Mouse (Mus musculus) induced T-regulatory cell, adult 2 months (primary cell): ENCODE results near the gene Gm27029.
"Not testable (repeated sequence)": the region's sequence is repeated elsewhere in the genome, so short reads cannot be mapped to it uniquely, and the experiment has no call there.

ENCODE experiments used
- DNase-seq: peaks from one replicate; pipeline ENCODE4 v3.0.0-alpha.2; 2012; ENCODE audit warnings: low read depth

Gene Gm27029

DNA sequence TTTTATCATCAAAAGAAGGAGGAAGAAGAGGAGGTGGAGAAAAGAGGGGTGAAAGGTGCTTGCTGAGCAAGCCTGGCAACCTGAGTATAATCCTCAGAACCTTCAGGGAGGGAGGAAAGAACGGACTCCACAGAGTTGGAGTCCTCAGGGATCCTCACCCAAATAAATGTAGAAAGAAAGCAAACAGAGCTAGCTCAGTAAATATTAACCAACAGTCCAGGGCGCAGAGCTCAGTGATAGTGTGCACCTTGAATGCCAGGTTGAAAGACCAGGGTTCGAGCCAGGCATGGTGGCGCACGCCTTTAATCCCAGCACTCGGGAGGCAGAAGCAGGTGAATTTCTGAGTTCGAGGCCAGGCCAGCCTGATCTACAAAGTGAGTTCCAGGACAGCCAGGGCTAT lies 31.0 kb upstream of the Gm27029 start:
- no peak for DNase-seq

DNA sequence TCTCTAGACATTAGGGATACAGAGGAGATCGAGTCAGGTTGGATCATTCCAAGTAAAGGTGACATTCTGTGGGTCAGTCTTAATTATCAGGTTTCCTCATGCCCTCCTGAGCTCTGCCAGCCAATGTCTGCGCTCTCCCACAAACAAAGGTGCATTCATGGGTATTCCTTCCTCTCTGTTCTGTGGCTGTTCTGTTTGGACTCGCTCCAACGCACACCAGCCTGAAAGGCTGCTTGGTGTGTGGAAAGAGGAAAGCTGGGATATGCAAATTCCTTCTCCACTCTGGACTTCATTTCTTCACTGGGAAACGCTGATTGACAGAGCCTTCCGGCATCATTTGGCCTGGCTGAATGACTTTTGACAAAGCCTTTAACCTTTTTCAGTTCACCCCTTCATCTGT lies 30.1 kb upstream of the Gm27029 start:
- no peak for DNase-seq

DNA sequence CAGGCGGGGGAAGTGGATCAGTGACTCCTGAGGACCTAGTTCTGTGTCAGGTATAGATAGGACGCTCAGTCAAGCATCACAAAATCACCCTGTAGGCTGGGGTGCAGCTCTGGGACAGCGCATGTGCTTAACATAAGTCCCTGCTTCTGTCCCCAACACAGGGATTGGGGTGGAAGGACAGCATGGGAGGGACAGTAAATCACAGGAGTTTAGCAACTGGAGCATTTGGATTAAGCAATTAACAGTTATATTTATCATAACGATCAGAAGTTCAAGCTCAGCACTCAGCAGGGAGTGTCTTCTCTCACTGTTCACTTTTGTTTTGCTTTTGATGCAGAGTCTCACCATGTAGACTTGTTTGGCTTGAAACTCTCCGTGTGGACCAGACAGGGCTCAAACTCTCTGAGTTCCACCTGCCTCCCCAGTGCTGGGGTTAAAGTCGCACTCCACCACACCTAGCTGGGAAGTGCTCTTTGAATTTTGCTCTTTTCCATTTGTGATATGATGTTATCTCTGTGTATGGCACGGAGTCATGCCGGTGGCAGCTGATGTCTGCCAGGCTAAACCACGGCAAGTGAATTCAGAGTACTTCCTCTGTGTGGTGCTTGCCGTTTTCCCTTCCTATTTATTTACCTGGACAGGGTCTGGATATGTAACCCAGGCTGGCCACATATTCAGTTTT lies 27.6 kb upstream of the Gm27029 start:
- DNase-seq, result no peak

GRCm38 (mm10) chr11:101451536-101451935 lies 26.9 kb upstream of the Gm27029 start:
- DNase-seq, result no peak

GRCm38 (mm10) chr11:101450394-101450793 lies 25.8 kb upstream of the Gm27029 start:
- peak; percentile 65 for DNase-seq

DNA sequence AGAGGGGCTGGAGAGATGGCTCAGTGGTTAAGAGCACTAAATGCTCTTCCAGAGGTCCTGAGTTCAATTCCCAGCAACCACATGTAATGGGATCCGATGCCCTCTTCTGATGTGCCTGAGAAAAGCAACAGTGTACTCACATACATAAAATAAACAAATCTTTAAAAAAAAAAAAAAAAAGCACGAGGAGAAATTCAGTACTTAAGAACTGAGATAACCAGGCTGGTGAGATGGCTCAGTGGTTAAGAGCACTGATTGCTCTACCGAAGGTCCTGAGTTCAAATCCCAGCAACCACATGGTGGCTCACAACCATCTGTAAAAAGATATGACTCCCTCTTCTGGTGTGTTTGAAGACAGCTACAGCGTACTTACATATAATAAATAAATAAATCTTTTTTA lies 25.0 kb upstream of the Gm27029 start:
- DNase-seq, result not testable (repeated sequence)

- peak; percentile 50 for DNase-seq
Measured at GRCm38 (mm10) chr11:101448899-101449298, 24.3 kb upstream of the Gm27029 start.

- peak; percentile 95 for DNase-seq
Measured at GRCm38 (mm10) chr11:101448274-101448746, 23.7 kb upstream of the Gm27029 start, which contains the start of gene Ifi35. Ifi35 (plus strand) TSS chr11:101448407.

GRCm38 (mm10) chr11:101447786-101448185 lies 23.2 kb upstream of the Gm27029 start:
- DNase-seq, result no peak

DNA sequence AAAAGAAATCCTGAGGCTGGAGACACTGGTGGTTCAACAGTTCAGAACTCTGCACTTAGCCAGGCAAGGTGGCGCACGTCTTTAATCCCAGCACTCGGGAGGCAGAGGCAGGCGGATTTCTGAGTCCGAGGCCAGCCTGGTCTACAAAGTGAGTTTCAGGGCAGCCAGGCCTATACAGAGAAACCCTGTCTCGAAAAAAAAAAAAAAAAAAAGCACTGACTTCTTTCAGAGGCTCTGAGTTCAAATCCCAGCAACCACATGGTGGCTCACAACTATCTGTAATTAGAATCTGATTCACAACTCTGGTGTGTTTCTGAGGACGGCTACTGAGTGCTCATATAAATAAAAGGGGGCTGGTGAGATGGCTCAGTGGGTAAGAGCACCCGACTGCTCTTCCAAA lies 22.3 kb upstream of the Gm27029 start:
- DNase-seq, result not testable (repeated sequence)

DNA sequence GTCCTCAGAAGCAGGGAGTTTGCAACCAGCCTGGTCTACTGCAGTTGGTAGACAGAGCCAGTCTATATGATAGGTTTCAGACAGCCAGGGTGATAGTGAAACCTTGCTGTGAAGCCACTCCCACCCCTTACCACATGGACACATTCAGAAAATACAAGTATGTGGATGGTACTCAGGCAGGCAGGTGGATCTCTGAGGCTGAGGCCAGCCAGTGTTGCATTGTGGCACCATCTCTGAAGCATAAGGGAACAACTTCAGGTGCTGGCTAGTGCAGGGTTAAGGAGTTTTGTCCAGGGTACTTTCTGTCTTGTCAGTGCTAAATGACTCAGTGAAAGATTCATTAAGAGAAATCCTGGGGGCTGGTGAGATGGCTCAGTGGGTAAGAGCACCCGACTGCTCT lies 21.7 kb upstream of the Gm27029 start:
- DNase-seq, result peak; percentile 58

- DNase-seq, result peak; percentile 72
Measured at GRCm38 (mm10) chr11:101442760-101443159, 18.2 kb upstream of the Gm27029 start.

DNA sequence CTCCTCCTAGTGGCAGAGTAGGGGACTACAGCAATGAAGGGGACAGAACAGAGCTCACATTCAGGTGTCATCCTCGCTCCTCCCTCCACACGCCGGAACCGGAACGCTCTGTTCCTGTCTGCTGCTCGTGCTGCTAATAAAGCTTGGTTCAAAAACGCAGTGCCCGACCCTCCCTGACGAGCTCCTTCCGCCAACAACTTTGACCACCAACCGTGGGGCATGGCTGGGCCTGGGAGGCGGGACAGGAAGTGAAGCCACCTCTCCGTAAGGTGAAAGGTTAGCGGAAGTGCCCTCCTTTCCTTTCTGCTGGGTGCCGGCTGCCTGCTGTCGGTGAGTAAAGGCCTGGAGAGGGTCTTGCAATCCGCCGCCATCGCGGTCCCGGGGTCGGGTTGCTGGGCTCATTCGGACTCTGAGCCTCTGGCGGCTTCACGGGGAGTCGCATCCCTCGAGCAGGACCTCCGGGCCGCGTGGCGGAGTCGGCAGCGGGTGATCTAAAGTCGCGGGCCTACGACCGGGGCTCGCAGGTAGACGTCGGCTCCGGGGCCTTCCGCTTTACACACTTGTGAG lies 17.6 kb upstream of the Gm27029 start, which contains the start of gene Rpl27:
Gene Rpl27 (plus strand): TSS at position 172 of the 567 bp plus-strand sequence.
- peak; percentile 100 for DNase-seq

DNA sequence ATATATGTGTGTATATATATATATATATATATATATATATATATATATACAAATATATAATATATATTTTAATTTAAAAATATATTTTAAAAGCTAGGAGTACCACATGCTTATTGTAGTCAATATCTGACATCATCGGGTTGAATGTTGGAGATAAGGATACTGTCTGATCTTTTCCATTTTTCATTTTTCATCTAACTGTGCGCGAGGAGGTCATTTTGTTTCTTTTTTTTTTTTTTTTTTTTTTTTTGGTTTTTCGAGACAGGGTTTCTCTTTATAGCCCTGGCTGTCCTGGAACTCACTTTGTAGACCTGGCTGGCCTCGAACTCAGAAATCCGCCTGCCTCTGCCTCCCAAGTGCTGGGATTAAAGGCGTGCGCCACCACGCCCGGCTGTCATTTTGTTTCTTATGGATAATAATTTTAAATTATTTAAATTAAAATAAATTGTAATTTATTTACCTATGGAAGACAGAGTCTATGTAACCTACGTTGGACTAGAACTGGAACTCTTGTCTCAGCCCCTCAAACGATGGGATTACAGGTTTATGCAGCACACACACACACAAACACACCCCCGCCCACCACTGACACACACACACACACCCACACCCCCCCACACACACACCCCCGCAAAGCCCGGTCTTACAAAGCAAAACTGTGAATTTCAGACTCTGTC lies 17.0 kb upstream of the Gm27029 start:
- DNase-seq, result not testable (repeated sequence)

- not testable (repeated sequence) for DNase-seq
Measured at GRCm38 (mm10) chr11:101438006-101438405, 13.4 kb upstream of the Gm27029 start.

- DNase-seq, result no peak
Measured at GRCm38 (mm10) chr11:101436916-101437315, 12.3 kb upstream of the Gm27029 start.

- no peak for DNase-seq
Measured at GRCm38 (mm10) chr11:101435831-101436230, 11.2 kb upstream of the Gm27029 start.

DNA sequence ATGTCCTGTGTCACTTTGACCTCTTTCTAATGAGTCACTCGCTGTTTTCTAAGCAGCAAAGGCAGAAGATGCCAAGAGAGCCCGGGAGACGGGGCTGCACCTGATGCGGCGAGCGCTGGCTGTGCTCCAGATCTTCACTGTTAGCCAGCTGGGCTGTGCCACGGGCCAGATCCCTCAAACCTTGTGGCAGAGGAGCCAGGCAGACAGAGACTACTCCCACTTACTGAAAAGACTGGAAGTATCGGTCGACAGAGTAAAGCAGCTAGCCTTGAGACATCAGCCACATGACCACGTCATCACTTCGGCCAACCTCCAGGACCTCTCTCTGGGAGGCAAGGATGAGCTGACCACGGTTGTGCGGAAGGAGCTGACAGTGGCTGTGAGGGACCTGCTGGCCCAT lies 8.8 kb upstream of the Gm27029 start:
- DNase-seq, result no peak

DNA sequence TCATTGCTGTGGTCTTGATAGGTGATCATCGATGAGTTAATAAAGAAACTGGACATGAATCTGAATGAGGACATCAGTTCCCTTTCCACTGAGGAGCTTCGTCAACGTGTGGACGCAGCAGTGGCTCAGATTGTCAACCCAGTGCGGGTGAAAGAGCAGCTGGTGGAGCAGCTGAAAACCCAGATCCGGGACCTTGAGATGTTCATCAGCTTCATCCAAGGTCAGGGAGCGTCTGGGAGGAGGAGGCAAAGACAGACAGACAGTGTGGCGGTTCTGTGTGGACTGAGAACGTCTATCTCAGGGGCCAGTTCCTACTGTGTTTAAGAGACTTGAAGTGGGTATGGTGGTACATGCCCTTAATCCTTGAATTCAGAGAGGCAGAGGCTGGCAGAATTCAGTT lies 6.7 kb upstream of the Gm27029 start:
- no peak for DNase-seq

DNA sequence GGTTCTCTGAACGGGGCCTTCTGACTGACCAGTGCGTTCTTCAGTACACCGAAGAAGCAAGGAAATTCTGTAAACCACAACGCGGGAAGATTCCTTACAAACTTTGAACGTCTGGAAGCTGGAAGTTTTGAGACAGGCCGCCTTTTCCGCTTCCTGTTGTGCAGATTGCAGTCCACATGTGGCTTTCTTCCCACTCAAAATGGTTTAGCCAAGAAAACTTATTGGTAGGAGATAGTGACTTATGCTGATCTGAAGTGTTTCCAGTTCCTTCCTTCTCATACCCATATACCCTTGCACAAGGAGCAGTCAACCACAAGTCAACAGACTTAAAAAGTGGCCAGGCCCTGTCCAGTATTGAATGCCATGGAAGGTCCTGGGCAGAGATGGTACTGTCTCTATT lies 1.6 kb upstream of the Gm27029 start:
- no peak for DNase-seq

DNA sequence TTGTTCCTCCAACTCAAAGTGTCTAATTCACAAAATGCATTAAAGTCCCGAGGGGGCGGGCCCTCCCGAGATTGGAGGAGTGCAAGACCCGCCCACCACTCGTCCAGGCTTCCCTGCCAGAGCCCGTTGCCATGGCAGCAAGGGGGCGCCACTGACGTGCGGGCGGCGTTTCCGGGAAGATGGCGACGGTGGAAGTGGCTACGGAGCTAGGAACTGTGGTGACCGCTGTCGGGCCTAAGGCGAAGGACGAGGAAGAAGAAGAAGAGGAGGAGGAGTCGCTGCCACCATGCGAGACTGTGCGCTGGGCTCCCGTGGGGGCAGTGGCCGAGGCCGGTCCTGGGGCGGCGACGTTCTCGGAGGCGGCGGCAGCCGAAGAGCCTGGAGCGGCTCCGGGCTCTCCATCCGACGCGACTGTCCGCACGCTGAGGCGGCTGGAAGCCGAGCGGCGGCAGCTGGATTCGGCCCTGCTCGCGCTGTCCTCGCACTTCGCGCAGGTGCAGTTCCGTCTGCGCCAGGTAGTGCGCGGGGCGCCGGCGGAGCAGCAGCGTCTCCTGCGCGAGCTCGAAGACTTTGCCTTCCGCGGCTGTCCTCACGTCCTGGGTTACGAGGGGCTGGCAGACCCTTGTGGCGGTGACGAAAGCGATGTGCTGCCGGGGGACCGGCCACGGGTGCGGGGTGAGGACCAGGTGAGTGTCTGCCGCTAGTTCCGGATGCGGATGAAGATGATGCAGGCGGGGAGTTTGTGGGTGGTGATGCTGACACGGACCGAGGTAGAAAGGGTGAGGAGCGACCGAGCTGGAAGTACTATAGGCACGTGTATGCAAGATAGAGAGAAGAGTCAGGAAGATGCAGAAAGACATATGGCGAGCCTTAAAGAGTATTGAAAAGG lies 573 bp upstream of the Gm27029 start, which contains the start of the genes Rundc1 and Ptges3l:
Gene Rundc1 (plus strand): TSS at position 161 of the 889 bp plus-strand sequence.
Gene Ptges3l (minus strand): TSS at position 409 of the 889 bp plus-strand sequence.
- peak; percentile 99 for DNase-seq

DNA sequence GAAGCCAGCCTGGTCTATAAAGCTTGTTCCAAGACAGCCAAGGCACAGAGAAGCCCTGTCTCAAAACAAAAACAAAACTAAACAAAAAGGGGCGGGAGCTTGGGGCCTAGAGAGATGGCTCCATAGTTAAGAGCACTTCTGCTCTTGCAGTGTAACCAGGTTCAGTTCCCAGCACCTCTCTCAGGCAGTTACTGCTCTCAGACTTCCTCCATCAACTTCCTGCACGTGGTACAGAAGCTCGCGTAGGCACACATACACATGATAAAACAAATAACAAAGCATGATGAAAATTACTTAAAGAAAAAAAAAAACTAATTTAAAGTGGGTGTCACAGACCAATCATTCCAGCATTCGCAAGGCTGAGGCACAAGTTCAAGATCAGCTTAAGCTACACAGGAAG lies 4.4 kb downstream of the Gm27029 start:
- DNase-seq, result no peak
